Mouse (Mus musculus) kidney, postnatal 14 days (tissue): ENCODE results near the gene Svs5.
"Not testable (repeated sequence)": the region's sequence is repeated elsewhere in the genome, so short reads cannot be mapped to it uniquely, and the experiment has no call there.

ENCODE experiments used
- DNase-seq: peaks from one replicate; pipeline ENCODE4 v3.0.0; 2022; ENCODE audit warnings: mixed read lengths

The Svs5 gene

GRCm38 (mm10) chr2:164332440-164332839 is at the start of gene Svs5:
Gene Svs5, plus strand, starts transcription at chr2:164332740.
- not testable (repeated sequence) for DNase-seq

- DNase-seq, result not testable (repeated sequence)
These were observed 43.6 kb upstream of the Svs5 start, which contains the start of gene Svs3a for GRCm38 (mm10) chr2:164288968-164289367. Gene Svs3a, plus strand, starts transcription at chr2:164289268.

- DNase-seq, result no peak
These were observed 19.9 kb upstream of the Svs5 start for GRCm38 (mm10) chr2:164312599-164312998.

GRCm38 (mm10) chr2:164315460-164315859 is 17.1 kb upstream of the Svs5 start:
- DNase-seq, result not testable (repeated sequence)

- DNase-seq, result not testable (repeated sequence)
These were observed 16.1 kb upstream of the Svs5 start, which contains the start of gene Svs6 for GRCm38 (mm10) chr2:164316451-164316850. Gene Svs6, plus strand, starts transcription at chr2:164316751.

GRCm38 (mm10) chr2:164320983-164321382 is 11.6 kb upstream of the Svs5 start:
- DNase-seq, result no peak

- DNase-seq, result not testable (repeated sequence)
These were observed 11.2 kb downstream of the Svs5 start for GRCm38 (mm10) chr2:164343732-164344131.

GRCm38 (mm10) chr2:164347697-164348096 is 15.2 kb downstream of the Svs5 start:
- peak; percentile 8 for DNase-seq

- DNase-seq, result peak; percentile 23
These were observed 16.4 kb downstream of the Svs5 start for GRCm38 (mm10) chr2:164348980-164349379.

GRCm38 (mm10) chr2:164352697-164353096 is 20.2 kb downstream of the Svs5 start:
- no peak for DNase-seq

- no peak for DNase-seq
These were observed 20.8 kb downstream of the Svs5 start for GRCm38 (mm10) chr2:164353356-164353755.

GRCm38 (mm10) chr2:164356177-164356967 is 23.8 kb downstream of the Svs5 start:
- no peak for DNase-seq

GRCm38 (mm10) chr2:164358373-164358772 is 25.8 kb downstream of the Svs5 start:
- DNase-seq, result no peak

GRCm38 (mm10) chr2:164359031-164359430 is 26.5 kb downstream of the Svs5 start:
- DNase-seq, result no peak

GRCm38 (mm10) chr2:164359668-164360067 is 27.1 kb downstream of the Svs5 start:
- DNase-seq, result no peak

- DNase-seq, result no peak
These were observed 28.6 kb downstream of the Svs5 start for GRCm38 (mm10) chr2:164360974-164361657.

- no peak for DNase-seq
These were observed 34.4 kb downstream of the Svs5 start for GRCm38 (mm10) chr2:164366947-164367346.

GRCm38 (mm10) chr2:164368620-164369105 is 36.1 kb downstream of the Svs5 start:
- no peak for DNase-seq

- no peak for DNase-seq
These were observed 38.8 kb downstream of the Svs5 start for GRCm38 (mm10) chr2:164371371-164371770.

GRCm38 (mm10) chr2:164372408-164373053 is 40.0 kb downstream of the Svs5 start:
- DNase-seq, result no peak

- DNase-seq, result no peak
These were observed 40.6 kb downstream of the Svs5 start for GRCm38 (mm10) chr2:164373187-164373586.

GRCm38 (mm10) chr2:164377478-164378426 is 45.2 kb downstream of the Svs5 start:
- DNase-seq, result no peak
